Mouse (Mus musculus) MEL (cell line): ENCODE results near the gene Hspa13.

Source experiments
- CHD1 ChIP-seq: IDR thresholded peaks from 2 replicates; pipeline ENCODE4 v1.6.1; 2012; ENCODE audit warnings: low read depth, mild to moderate bottlenecking, inconsistent platforms, low read length, improper control_type of control experiment
- CTCF ChIP-seq, 3 experiments: IDR thresholded peaks in 2 of 3; conservative IDR thresholded peaks in 1 of 3; 2 replicates each; pipeline ENCODE4 v1.5.1; 2011 to 2012; ENCODE audit warnings: low read length in 3 of 3, low read depth in 2 of 3, mild to moderate bottlenecking in 2 of 3, improper control_type of control experiment in 1 of 3, inconsistent platforms in 1 of 3, mixed read lengths in 1 of 3, moderate library complexity in 1 of 3; ENCODE audit not compliant: control insufficient read depth in 1 of 3, insufficient read depth in 1 of 3, poor library complexity in 1 of 3, severe bottlenecking in 1 of 3
- JUND ChIP-seq: IDR thresholded peaks from 2 replicates; pipeline ENCODE4 v1.6.1; 2011; ENCODE audit warnings: low read depth, mild to moderate bottlenecking, improper control_type of control experiment, low read length
- MXI1 ChIP-seq: IDR thresholded peaks from 2 replicates; pipeline ENCODE4 v1.6.1; 2011; ENCODE audit warnings: mild to moderate bottlenecking, low read depth, low read length, improper control_type of control experiment
- POLR2A ChIP-seq, 2 experiments: IDR thresholded peaks; 2 replicates each; pipeline ENCODE4 v1.6.1; 2011 to 2012; ENCODE audit warnings: low read length in 2 of 2, mild to moderate bottlenecking in 2 of 2, control low read depth in 1 of 2, improper control_type of control experiment in 1 of 2, low read depth in 1 of 2, moderate library complexity in 1 of 2; ENCODE audit not compliant: control insufficient read depth in 1 of 2, insufficient read depth in 1 of 2, poor library complexity in 1 of 2
- POLR2AphosphoS2 ChIP-seq: IDR thresholded peaks from 2 replicates; pipeline ENCODE4 v1.6.1; 2011; ENCODE audit warnings: low read length, improper control_type of control experiment
- USF1 ChIP-seq: IDR thresholded peaks from 2 replicates; pipeline ENCODE4 v1.6.1; 2014; ENCODE audit warnings: low read depth, mild to moderate bottlenecking, inconsistent platforms, low read length, improper control_type of control experiment, moderate library complexity
- USF2 ChIP-seq, 2 experiments: IDR thresholded peaks; 2 replicates each; pipeline ENCODE4 v1.6.1; 2011 to 2012; ENCODE audit warnings: improper control_type of control experiment in 2 of 2, low read length in 2 of 2, borderline replicate concordance in 1 of 2, inconsistent platforms in 1 of 2, low read depth in 1 of 2, mild to moderate bottlenecking in 1 of 2; ENCODE audit not compliant: insufficient read depth in 1 of 2

DNA sequence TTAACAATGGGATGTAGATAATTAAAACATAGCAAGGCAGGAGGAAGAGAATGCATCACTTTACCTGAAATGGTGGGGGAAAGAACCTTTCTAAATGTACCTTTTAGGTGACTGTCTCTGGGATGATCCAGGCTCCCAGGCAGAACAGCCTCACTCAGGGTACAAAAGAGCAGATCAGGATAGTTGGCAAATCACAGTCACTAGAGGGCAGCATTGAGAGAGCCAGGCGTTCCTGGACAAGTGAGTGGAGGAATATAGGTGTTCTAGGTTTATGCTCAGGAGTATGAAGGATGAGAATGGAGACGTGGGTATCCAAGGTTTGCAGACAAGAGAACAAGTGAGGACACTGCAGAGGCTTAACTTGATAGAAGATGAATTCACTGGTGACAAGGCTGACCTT lies 70.7 kb downstream of the Hspa13 start:
- no peak for TF ChIP-seq POLR2A (IDR thresholded peaks at IDR 0.05; ENCODE audit: control insufficient read depth in 1 of 2, insufficient read depth in 1 of 2, low read depth in 1 of 2, low read length in 2 of 2, poor library complexity in 1 of 2)
- no peak for TF ChIP-seq USF1
- no peak for TF ChIP-seq JUND
- no peak for TF ChIP-seq USF2 (IDR thresholded peaks at IDR 0.05; ENCODE audit: borderline replicate concordance in 1 of 2, insufficient read depth in 1 of 2, low read depth in 1 of 2, low read length in 2 of 2)
- peak; percentile 75 to 84 (median 81) for TF ChIP-seq CTCF (IDR thresholded peaks at IDR 0.05 in 2 of 3, conservative IDR thresholded peaks at IDR 0.05 in 1 of 3; ENCODE audit: control insufficient read depth in 1 of 3, insufficient read depth in 1 of 3, low read depth in 2 of 3, low read length in 3 of 3, poor library complexity in 1 of 3, severe bottlenecking in 1 of 3)
- no peak for TF ChIP-seq MXI1
- TF ChIP-seq CHD1, result no peak
- no peak for TF ChIP-seq POLR2AphosphoS2
